Mouse (Mus musculus): ENCODE measurements around the gene Stpg1. TPM values are rescaled to one million over a fixed set of nuclear protein-coding genes. Genes with fewer than 3 reads are reported as not detected.

The Stpg1 gene
- polyA plus RNA-seq, 1 experiment, result 0.21 TPM

DNA sequence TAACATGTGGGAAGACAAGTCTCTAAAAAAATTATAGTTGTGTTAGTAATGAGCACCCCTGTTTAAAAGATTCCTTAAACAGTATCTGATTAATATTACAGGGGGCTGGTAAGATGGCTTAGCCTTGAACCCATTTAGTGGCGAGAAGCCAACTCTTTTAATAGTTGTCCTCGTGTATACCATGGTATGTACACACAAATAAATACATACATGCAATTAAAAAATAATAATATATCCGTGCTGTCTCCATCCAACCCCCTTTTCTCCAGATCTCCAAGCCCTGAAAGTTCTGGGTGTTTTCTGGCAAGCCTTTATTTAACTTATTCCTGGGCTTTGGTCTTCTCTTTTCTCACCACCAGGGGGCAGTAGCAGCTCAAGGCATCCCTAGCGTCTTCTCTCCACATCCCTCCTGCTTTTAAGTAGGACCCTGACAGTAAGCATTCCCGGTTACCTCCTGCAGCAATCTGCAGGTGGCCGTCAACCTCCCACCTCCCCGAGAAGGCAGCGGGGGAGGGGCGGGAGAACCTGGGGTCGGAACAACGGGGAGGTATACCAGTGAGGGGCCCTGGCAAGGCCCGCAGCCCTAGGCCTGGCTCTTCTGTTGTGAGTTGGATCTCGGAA, 13.9 kb downstream of the Stpg1 start:
- peak; percentile 85 for DNase-seq (ENCODE audit: low read depth, low spot score)
- WGBS, result 17% methylated on average over 13 of the region's 13 CpGs

DNA sequence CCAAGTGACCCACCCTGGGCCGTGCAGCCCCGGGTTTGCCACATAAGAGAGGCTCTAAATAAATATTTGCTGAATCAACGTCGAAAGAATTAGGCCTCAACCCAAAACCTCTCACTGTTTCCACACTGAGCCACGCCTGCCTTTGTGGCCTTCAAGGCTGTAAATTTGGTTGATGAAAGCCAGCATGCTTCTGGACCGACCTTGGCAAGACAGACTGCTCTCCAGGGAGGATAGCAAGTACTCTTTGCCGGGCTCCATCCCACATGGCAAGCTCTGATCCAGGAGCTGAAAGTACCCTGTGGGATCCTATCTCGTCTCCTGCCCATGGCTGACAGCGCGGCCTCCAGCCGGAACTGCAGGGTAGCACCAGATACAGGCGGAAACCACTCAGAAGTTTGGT, 14.9 kb downstream of the Stpg1 start:
- WGBS, result 41% methylated on average over 12 of the region's 12 CpGs
- DNase-seq (ENCODE audit: low read depth, low spot score), result no peak

DNA sequence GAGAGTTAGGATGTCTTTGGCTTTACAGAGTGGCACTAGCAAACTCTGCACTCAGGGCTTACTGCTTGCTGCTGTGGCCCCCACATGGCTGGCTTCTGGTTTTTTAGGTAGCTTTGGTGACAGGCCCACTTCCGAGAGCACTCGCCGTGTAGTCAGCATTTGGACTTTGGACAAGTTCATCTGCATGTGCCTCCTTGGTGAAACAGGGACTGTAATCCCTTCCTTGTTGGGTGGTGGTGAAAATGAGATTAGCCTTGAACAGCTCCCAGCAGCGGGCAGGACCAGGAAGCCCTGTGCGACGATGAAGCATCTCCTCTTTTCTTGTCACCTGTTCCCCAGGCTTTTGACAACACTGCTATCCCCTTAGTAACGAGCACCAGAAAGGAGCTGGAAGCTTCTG, 19.3 kb downstream of the Stpg1 start:
- WGBS, result 33% methylated on average over 7 of the region's 7 CpGs
- no peak for DNase-seq (ENCODE audit: low read depth, low spot score)

DNA sequence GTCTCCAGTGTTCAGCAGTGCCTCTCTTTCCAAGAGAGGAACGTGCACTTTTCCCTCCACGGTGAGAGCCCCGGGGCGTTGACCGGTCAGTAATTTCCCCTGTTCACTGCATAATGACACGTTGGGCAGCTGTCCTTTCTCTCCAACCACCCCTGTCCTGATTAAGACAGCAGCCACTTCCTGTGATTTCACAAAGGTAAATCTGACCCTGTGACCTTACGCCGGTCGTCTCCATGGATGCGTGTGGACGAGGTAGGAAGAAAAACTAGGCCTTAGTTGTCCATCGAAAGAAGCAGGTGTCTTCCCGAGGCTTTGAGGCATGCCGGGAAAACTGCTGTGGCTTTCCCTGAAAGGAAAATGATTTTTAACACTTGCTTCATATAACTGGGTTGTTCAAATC, 20.3 kb downstream of the Stpg1 start:
- 86% methylated on average over 14 of the region's 14 CpGs for WGBS
- no peak for DNase-seq (ENCODE audit: low read depth, low spot score)

DNA sequence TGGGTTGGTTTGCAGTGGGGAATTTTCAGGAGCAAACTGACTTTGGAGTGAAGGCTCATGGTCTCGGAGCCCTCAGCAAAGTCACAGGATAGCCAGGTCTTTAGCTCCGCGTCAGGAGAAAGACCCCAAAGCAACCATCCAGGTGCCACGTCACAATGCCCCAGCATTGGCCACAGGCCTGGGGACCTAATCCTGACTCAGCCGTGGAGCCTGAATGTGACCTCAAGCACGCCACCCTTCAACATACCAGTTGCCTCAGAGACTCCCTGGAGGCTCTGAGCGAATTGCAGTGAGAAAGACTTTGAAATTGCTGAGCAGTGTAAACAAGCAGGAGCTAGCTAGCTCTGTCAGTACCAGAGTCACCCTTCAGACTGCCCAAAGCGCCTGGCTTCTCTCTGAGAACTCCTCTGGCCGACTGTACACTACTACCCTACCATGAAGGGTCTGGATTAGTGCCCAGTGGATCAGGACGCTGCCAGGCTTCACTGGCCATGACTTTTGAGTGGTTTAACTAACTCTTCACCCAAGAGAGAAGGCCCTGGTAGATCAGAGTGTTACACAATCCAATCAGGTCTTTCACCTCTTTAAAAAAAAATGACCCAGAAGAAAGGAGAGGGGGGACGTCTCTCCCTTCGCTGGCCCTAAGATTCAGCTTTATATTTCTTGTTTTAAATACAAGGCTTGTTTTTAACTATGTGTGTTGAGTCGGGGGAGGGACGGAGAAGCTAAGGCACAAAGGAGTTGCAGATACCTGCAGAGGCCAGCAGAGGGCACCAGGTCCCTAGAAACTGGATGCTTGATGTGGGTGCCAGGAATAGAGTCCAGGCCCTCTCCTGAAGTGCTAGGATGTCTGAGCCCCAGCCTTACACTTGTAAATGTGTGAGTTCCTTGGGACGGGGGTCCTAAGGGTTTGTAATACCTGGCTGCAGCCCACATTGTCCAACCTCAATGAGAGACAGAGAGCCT, 22.0 kb downstream of the Stpg1 start:
- WGBS, result 51% methylated on average over 15 of the region's 15 CpGs

DNA sequence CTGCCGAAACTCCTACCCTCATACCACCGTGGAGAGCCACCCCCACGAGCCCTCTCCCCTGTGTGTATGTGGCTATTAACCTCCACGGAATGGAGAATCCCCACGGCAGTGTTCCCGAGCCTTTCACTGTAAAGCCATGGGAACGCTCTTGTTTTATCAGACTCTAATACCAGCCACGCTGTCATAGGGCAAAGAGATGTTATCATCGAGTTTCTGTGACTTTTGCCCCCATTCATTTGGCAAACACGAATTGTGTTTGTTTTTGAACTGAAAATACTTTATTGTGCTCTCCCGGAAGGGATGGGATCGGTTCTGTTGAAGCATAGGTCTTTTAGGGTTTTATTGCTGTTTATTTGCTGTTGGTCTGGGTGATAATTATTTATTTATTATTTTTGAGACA, 23.5 kb downstream of the Stpg1 start:
- no peak for DNase-seq (ENCODE audit: low read depth, low spot score)
- whole genome bisulfite sequencing, result 32% methylated on average over 12 of the region's 12 CpGs

More for the DNA sequence above, 22.0 kb downstream of the Stpg1 start:
- no peak for DNase-seq (ENCODE audit: low read depth, low spot score)

DNA sequence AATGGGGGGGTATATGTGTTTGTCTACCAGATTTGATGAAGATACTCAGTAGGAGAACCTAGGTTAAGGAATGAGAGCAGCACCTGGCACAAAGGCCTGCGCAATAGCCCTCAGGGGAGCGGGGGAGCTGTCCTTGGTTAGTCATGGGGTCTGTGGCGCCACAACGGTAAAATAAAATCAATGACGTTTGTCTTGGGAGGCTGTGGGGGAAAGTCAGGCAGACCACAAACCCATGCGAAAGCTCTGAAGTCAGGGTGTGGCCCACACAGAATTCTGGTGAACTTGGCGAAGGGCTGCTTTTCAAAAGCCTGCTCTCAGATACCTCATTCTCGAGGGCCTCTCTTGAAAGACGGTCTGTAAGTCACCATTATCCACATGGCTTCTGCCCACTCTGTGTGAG, 25.8 kb downstream of the Stpg1 start:
- 78% methylated on average over 9 of the region's 9 CpGs for WGBS
- DNase-seq (ENCODE audit: low read depth, low spot score), result no peak

DNA sequence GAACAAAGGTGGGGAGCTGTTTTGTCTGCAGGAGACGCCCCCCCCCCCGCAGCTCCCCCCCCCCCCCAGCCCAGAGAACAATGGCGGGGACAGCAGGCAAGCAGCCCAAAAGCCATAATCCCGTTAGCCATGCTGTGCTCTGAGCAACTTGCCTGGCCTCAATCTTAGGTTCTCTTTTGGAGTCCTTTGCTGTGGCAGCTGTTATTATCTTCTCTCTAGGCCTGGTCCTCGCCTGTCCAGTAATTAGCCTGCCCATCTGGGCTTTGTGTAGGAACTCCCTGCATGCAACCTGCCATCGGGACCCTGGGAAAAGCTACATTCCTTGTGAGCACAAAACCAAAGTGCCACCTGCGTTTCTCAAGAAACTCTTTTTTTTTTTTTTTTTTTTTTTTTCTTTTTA, 29.3 kb downstream of the Stpg1 start:
- 15% methylated on average over 6 of the region's 7 CpGs for WGBS
- DNase-seq (ENCODE audit: low read depth, low spot score), result no peak

DNA sequence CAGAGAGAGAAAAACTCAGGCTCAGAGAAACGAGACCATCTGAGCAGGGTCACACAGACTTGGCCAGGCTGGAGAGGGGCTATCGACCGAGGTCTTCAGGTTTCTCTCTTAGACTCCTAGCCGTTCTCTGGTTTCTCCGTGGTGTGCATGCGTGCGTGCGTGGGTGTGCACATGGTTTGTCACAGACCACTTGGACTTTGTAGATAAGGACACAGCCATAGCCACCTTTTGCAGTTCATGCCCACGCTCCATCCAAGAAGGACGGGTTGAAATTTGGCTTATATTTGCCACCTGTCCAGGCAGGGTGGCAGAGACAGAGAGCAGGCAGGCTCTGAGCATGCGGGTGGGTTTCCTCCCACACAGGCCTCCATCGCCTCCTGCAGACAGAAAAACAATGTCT, 30.5 kb downstream of the Stpg1 start:
- 83% methylated on average over 12 of the region's 12 CpGs for WGBS
- no peak for DNase-seq (ENCODE audit: low read depth, low spot score)

DNA sequence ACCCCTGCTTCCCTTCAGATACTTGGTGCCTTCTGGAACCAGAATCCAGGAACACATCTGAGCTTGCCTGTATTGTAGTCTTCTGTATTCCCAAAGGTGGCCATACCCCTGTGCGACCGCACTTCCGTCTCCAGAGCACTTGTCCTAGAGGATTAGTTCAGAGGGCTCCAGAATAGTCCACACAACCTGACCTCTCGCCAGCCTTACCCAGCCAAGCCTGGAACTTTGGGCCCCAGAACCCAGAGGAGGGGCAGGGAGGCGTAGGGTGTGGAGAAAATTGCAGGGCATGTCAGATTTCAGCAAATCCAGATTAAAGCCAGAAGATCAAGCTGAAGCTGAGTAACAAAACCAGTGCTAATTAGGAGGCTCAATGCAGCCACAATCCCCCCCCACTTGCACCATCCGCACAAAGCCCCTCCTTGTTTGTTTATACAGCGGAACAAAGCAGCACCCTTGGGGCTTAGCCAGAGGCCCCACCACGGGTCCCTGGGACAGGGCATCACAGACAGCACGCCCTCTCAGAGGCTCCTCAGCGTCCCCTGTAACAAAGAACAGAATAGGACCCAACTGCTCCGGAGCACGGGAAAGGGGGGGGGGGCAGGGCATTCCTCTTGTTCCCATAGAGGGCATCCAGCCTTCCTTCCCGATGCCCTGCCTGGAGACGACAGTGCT, 31.6 kb downstream of the Stpg1 start:
- no peak for DNase-seq (ENCODE audit: low read depth, low spot score)

DNA sequence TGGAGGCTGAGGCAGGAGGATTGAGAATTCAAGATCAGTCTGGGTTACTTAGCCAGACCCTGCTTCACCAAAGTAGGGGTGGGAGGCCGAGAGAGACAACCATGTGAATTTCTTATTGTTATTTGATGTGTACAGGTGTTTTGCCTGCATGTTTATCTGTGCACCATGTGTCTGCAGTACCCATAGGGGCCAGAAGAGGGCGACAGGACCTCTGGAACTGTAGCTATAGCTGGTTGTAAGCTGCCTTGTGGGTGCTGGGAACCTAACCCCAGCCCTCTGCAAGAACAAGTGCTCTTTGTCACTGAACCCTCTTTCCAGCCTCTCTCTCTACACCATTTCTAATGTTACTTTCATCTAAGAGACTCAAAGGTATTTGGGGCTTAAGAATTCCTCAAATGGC, 35.7 kb downstream of the Stpg1 start:
- DNase-seq (ENCODE audit: low read depth, low spot score), result no peak
- 79% methylated on average over 2 of the region's 2 CpGs for WGBS

More for the DNA sequence above, 31.6 kb downstream of the Stpg1 start:
- 57% methylated on average over 14 of the region's 14 CpGs for WGBS

DNA sequence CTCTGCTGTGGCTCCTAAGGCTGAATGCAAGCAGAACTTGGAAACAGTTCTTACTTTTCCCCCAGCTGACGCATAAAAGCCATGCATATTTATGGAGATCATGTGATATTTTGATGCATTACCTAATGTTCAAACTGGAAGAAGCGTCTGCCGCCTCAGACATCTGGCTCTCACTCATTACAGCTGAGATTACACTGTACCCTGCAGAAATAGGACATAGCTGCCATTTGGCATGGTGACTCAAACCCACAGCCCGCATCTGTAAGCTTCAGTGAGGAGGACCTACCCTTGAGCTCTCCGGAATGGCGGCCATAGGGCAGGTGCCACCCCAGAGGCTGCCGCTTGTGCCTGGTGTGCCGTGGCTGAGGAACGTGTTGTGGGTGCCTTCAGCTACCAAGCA, 36.6 kb downstream of the Stpg1 start:
- DNase-seq (ENCODE audit: low read depth, low spot score), result no peak
- WGBS, result 87% methylated on average over 9 of the region's 9 CpGs

DNA sequence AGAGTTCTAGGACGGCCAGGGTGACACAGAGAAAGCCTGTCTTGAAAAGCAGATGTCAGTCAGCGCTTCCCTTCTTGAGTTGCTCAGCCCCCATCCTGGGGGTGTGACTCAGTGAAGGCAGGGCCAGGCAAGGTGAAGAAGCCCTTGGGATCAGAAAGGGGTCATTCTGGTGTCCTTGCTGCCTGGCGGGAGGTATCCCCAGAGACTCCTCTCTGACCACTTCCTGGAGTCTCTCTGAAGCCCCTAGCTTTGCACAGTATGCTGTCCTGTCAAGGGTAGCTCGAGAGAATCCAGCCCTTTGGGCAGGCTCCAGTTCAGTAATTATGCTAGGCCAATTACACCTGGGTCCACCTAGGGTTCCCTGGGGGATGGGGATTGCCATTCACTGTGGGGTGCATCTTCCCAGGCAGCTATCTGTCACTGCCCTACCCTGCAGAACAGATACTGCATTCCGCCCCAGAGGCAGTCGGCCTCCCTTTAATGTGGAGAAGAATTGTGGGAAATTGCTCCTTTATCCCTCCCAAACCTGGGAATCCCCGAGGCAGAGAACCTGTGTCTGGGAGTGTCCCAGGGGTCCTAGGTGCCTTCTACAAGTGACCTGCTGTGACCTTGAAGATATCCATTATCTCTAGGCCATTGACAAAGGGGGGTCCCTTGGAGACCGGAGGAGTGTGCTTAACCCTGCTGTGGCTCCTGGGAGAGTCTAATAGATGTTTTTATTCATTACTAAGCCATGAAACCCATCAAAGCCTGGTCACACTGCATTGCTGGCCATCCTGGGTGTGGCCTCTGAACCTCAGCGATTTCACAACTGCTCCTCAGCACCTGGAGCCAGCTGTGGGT, 37.4 kb downstream of the Stpg1 start:
- no peak for DNase-seq (ENCODE audit: low read depth, low spot score)
- 61% methylated on average over 9 of the region's 9 CpGs for whole genome bisulfite sequencing

DNA sequence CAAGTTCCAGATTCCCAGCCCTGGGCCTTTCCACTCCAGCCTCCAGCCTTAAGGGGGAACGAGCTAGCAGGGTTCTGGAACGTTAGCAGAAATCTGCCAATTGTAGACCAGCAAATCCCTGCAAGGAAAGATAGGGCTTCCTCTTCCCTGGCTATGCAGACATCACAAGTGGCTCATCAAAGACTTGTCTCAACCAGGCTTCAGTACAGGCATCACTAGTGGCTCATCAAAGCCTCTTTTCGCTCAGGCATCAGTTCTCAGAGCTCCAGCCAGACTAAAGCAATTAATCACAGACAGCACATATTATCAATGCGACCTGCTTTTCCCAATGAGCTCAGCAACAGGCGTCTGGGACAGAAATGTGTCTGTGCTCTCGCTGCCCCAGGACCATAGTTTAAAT, 38.4 kb downstream of the Stpg1 start:
- 84% methylated on average over 6 of the region's 6 CpGs for WGBS
- DNase-seq (ENCODE audit: low read depth, low spot score), result no peak

DNA sequence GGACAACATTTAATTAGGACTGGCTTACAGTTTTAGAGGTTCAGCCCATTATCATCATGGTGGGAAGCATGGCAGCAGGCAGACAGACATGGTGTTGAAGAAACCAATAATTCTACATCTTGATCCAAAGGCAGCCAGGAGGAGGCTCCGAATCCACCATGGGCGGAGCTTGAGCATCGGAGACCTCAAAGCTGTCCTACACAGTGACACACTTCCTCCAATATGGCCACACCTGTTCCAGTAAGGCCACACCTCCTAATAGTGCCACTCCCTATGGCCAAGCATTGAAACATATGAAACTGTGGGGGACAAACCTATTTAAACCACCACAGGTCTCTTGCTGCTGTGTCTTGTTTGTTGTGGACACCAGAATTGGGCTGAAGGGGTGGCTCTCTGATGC, 40.4 kb downstream of the Stpg1 start:
- WGBS, result 81% methylated on average over 3 of the region's 3 CpGs
- no peak for DNase-seq (ENCODE audit: low read depth, low spot score)

DNA sequence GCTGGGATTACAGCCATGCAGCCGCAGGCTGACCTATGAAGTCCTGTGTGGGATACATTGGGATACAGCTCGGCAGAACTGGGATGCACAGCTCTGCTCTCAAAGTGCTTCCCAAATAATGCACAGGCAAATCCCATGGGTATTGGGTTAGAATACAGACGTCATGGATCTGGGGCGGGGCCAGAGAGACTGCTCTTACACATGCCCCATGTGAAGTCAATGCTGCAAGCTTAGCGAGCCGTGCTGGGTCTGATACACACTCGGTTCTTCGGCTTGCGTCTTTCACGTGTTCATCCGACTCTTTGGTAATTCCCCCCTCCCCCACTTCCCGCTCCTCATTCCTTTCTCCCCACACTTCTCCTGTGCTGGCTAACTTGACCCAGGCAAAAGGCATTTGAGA, 44.5 kb downstream of the Stpg1 start:
- DNase-seq (ENCODE audit: low read depth, low spot score), result no peak
- 87% methylated on average over 12 of the region's 12 CpGs for WGBS

DNA sequence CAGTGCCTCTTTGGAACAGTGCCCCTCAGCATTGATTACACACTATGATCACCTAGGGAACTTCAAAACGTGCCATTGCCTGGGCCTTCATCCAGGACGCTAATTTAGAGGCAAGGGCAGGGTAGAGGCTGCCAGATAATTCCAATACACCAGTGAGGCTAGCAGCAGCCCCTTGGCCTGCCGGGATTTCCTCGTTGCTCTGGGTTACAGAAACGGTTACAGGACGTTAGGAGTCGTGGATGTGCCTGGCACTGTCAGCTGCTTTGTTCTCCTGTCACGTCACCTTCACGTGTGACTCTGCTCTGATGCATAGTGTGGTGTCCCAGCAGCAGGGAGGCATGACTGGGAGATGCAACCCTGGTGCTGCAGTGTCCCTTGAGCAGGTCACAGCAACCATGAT, 45.5 kb downstream of the Stpg1 start:
- 44% methylated on average over 9 of the region's 9 CpGs for WGBS
- DNase-seq (ENCODE audit: low read depth, low spot score), result no peak

DNA sequence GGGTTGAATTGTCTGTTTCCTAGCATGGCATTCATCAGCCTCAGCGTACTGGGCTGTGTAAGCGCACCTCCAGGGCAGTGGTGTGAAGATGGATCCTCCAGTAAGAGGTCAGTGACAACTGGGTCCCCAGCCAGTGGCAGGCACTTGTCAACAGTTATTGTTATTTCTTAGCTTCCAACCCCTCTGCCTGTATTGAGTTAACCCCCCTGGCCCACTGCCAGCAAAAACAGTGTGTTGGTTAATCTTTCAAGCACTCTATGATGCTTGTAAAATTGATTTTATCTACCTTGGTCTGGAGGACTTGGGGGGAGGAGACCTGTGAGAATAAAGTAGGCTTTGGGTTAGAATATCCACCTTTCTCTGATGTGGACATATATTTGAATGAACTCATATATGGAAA, 49.7 kb downstream of the Stpg1 start:
- WGBS, result 91% methylated on average over 2 of the region's 2 CpGs
- DNase-seq (ENCODE audit: low read depth, low spot score), result no peak

DNA sequence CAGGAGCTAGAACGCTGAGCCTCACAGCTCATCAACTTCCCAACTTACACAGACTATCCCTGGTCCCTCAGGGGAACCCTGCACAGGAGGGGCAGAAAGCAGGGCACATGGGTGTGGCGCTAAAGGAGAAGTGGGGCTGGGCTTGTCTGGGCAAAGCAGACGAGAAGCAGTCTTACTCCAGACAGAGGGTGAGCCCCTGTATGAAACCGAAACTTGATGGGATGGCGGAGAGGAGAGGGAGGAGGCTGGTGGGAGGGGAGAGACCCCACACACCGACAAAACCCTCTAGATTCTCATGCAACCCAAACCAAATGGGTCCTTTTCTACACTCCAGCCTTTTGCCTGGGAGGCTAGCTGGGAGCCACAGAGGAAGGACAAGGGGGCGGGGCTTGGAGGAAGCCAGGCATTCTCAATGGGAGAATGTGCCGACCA, 50.5 kb downstream of the Stpg1 start:
- 6% methylated on average over 8 of the region's 8 CpGs for WGBS

DNA sequence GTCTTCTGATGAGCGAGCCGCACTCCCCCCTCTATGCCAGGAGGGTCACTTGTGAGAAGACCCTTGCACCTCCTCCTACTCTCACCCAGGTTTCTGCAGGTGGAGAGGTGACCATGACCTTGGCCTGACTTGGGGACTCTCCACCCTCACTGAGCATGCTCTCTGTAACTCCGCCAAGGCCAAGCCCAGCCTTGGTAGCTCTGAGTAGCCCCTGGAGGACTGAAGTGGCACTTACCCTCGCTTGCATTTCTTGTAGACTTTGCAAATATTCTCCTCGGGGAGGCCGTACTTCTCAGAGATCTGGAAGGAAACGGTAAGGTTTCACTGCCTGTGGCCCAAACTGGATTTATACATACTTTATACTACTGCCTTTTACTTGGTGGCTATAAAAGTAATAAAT, 51.4 kb downstream of the Stpg1 start:
- 88% methylated on average over 7 of the region's 7 CpGs for WGBS
- no peak for DNase-seq (ENCODE audit: low read depth, low spot score)

More for the DNA sequence above, 50.5 kb downstream of the Stpg1 start:
- no peak for DNase-seq (ENCODE audit: low read depth, low spot score)

All from large intestine, adult 2 months (tissue).